ENCODE assay signal across 16 mouse cellular contexts in the genomic region with DNA sequence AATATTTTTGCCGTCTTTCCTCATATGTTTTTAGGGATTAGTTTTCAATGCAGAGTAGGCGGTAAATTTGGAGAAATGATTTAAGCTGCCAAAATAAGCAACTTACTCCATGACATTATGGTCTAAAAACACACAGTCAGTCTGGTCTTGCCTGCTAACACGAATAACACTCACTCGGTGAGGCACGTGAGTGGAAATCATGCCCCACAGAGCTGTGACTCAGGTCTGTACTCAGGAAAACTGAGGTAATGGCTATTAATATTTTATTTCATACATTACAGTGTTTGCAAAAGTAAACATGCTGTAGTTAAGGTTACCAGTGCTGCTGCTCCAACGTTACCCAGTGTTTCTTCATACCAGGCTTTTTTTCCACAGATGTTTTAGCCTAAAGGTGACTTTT.
DNase-seq lines count a peak whose midpoint lies in the region; ATAC-seq lines count a peak whose summit lies in the region.
"Had no signal": no experiment of that assay in that cellular context is flagged by ENCODE, and none has a peak within 500 bp of the region (broad histone marks: within the 10 kb centered on the region; RNA-seq: fewer than 3 reads in every experiment).

No protein-coding gene starts in this region.

- peak; percentile 37 for DNase-seq in layer of hippocampus, adult 9-11 months
- no peak for DNase-seq in layer of hippocampus, postnatal 14 days (ENCODE audit: low spot score in 2 of 2)
- peak; percentile 58 for DNase-seq in NIH3T3 (ENCODE audit: low read depth)
- peak; percentile 73 for DNase-seq in embryonic facial prominence, embryonic 14.5 days (ENCODE audit: low spot score)
- DNase-seq in cerebellum, adult 9-10 months = no peak
- DNase-seq in thymus, postnatal 10 days (ENCODE audit: low spot score in 2 of 2) = no peak
- DNase-seq: cerebellum, adult 18-20 months; gastrocnemius, postnatal 25 days; kidney, adult 18-20 months; liver, postnatal 0 days; retina, postnatal 1 day had no signal

- H3K9me3 ChIP-seq in embryonic facial prominence, embryonic 14.5 days (ENCODE audit: control insufficient read depth, low read length) = no peaks in the 10 kb centered on the region
- no peaks in the 10 kb centered on the region for H3K9me3 ChIP-seq in limb, embryonic 15.5 days
- H3K9me3 ChIP-seq: midbrain, embryonic 12.5 days; neural tube, embryonic 12.5 days had no signal

- no peaks in the 10 kb centered on the region for H3K36me3 ChIP-seq in embryonic facial prominence, embryonic 14.5 days (ENCODE audit: control insufficient read depth, insufficient read depth, low read length)
- H3K36me3 ChIP-seq in limb, embryonic 15.5 days = no peaks in the 10 kb centered on the region
- H3K36me3 ChIP-seq: midbrain, embryonic 12.5 days; neural tube, embryonic 12.5 days had no signal

- WGBS in embryonic facial prominence, embryonic 14.5 days = 59% methylated on average over 6 of the region's 6 CpGs
- WGBS in limb, embryonic 15.5 days = 41% methylated on average over 6 of the region's 6 CpGs

- no peak overlapping the region for H3K9ac ChIP-seq in embryonic facial prominence, embryonic 14.5 days (ENCODE audit: low read depth, low read length)
- no peak overlapping the region for H3K9ac ChIP-seq in limb, embryonic 15.5 days
- H3K9ac ChIP-seq: hindbrain, embryonic 14.5 days; liver, postnatal 0 days; midbrain, embryonic 12.5 days; neural tube, embryonic 12.5 days had no signal

- peak; percentile 60; the same call in 1 of the 2 replicates for ATAC-seq in embryonic facial prominence, embryonic 14.5 days (ENCODE audit: low read depth)
- ATAC-seq in limb, embryonic 15.5 days (ENCODE audit: insufficient number of reproducible peaks, low FRiP score, low TSS enrichment, low read depth) = 0 out of 2 replicates have a peak, but pooled peaks have one; percentile 74
- ATAC-seq: forebrain, embryonic 14.5 days; liver, postnatal 0 days had no signal

- H3K27me3 ChIP-seq in embryonic facial prominence, embryonic 14.5 days (replicated peaks; ENCODE audit: control insufficient read depth, insufficient read depth, low read length) = no peaks in the 10 kb centered on the region
- no peaks in the 10 kb centered on the region for H3K27me3 ChIP-seq in limb, embryonic 15.5 days
- H3K27me3 ChIP-seq: midbrain, embryonic 12.5 days; neural tube, embryonic 12.5 days had no signal

- no peak overlapping the region for H3K4me3 ChIP-seq in embryonic facial prominence, embryonic 14.5 days (ENCODE audit: low read depth, low read length)
- no peak overlapping the region for H3K4me3 ChIP-seq in limb, embryonic 15.5 days
- H3K4me3 ChIP-seq: midbrain, embryonic 12.5 days; neural tube, embryonic 12.5 days had no signal

- H3K4me1 ChIP-seq in embryonic facial prominence, embryonic 14.5 days (ENCODE audit: control insufficient read depth, insufficient read depth, low read length) = peaks cover 8% of the 10 kb centered on the region; the same call in 1 of the 2 replicates
- peaks cover 21% of the 10 kb centered on the region for H3K4me1 ChIP-seq in limb, embryonic 15.5 days
- H3K4me1 ChIP-seq: midbrain, embryonic 12.5 days; neural tube, embryonic 12.5 days had no signal

- H3K27ac ChIP-seq in embryonic facial prominence, embryonic 14.5 days (replicated peaks; ENCODE audit: low read depth, low read length) = peak overlapping the region; percentile 89
- peak overlapping the region; percentile 94 for H3K27ac ChIP-seq in limb, embryonic 15.5 days
- H3K27ac ChIP-seq: hindbrain, embryonic 14.5 days; midbrain, embryonic 12.5 days; neural tube, embryonic 12.5 days had no signal

- H3K4me2 ChIP-seq in embryonic facial prominence, embryonic 14.5 days (ENCODE audit: low read depth, low read length) = no peak overlapping the region
- no peak overlapping the region for H3K4me2 ChIP-seq in limb, embryonic 15.5 days
- H3K4me2 ChIP-seq: hindbrain, embryonic 14.5 days; midbrain, embryonic 12.5 days; neural tube, embryonic 12.5 days had no signal

Comparison
In these comparisons a context has a peak if more than half of its experiments do, and no peak if none do; other contexts are left out.
1. DNase-seq: peak in layer of hippocampus, adult 9-11 months (single experiment), NIH3T3 (single experiment) and embryonic facial prominence, embryonic 14.5 days (single experiment); none in layer of hippocampus, postnatal 14 days (0 of 2), cerebellum, adult 9-10 months (single experiment) and thymus, postnatal 10 days (0 of 2).